Mouse (Mus musculus) thymus, adult 2 months (tissue): Measurements from ENCODE around the gene Rpl4. TPM values are rescaled to one million over a fixed set of nuclear protein-coding genes. Genes with fewer than 3 reads are reported as not detected.
"Not testable (repeated sequence)": the region's sequence is repeated elsewhere in the genome, so short reads cannot be mapped to it uniquely, and the experiment has no call there.

Experiments
- DNase-seq: peaks from one replicate; pipeline ENCODE4 v3.0.0; 2021
- H3K27ac ChIP-seq: fragments of 200-500 bp; 2 replicates; pipeline ENCODE4 v1.5.1; 2012; ENCODE audit warnings: low read length, control low read depth; ENCODE audit not compliant: control insufficient read depth, insufficient read depth
- H3K27me3 ChIP-seq: fragments of 200-500 bp; 2 replicates; pipeline ENCODE4 v1.6.1; 2012; ENCODE audit warnings: mild to moderate bottlenecking, low read length, moderate library complexity, mixed read lengths; ENCODE audit not compliant: control insufficient read depth, insufficient read depth
- H3K36me3 ChIP-seq: fragments of 200-500 bp; 2 replicates; pipeline ENCODE4 v1.6.1; 2012; ENCODE audit warnings: mild to moderate bottlenecking, low read length, moderate library complexity; ENCODE audit not compliant: control insufficient read depth, insufficient read depth
- H3K4me1 ChIP-seq: fragments of 200-500 bp; replicated peaks from 2 replicates; pipeline ENCODE4 v1.6.1; 2012; ENCODE audit warnings: low read length; ENCODE audit not compliant: control insufficient read depth, insufficient read depth
- H3K4me3 ChIP-seq: fragments of 200-500 bp; 2 replicates; pipeline ENCODE4 v1.5.1; 2012; ENCODE audit warnings: mild to moderate bottlenecking, low read length, control low read depth, moderate library complexity; ENCODE audit not compliant: control insufficient read depth, insufficient read depth
- CTCF ChIP-seq: fragments of 200-500 bp; IDR thresholded peaks from 2 replicates; pipeline ENCODE4 v1.5.1; 2012; ENCODE audit warnings: mild to moderate bottlenecking, control low read depth, low read length, moderate library complexity, borderline replicate concordance; ENCODE audit not compliant: control insufficient read depth, poor library complexity, insufficient read depth; ENCODE audit errors: extremely low read depth
- POLR2A ChIP-seq: fragments of 200-500 bp; IDR thresholded peaks from 2 replicates; pipeline ENCODE4 v1.6.1; 2012; ENCODE audit warnings: mild to moderate bottlenecking, low read length, control low read depth, moderate library complexity; ENCODE audit not compliant: control insufficient read depth, poor library complexity, insufficient read depth; ENCODE audit errors: extremely low read depth
- whole genome bisulfite sequencing: fragments of 180-500 bp; shearing (Covaris S2); methylation state at CpG from one replicate; pipeline ENCODE4 v1.1.7; 2018; 5-methylcytosine and 5-hydroxymethylcytosine counted together
- polyA plus RNA-seq: library from polyadenylated mRNA; depleted of rRNA; stranded (reverse); fragments of >200 nt; gene quantifications from 2 replicates; pipeline ENCODE4 v1.2.3, GENCODE M21; 2012

Rpl4 gene
- polyA plus RNA-seq, 1 experiment, result 518 TPM

- 97% methylated on average over 11 of the region's 11 CpGs for WGBS
- no peak overlapping the region for H3K4me3 ChIP-seq
- no peak overlapping the region for H3K27ac ChIP-seq
- no peak for DNase-seq
- H3K4me1 ChIP-seq, result peaks cover 7% of the 10 kb centered on the region
- TF ChIP-seq CTCF (no peak), POLR2A (no peak)
- H3K36me3 ChIP-seq, result peaks cover 35% of the 10 kb centered on the region
- no peaks in the 10 kb centered on the region for H3K27me3 ChIP-seq
Measured at GRCm38 (mm10) chr9:64175378-64175777, 2.2 kb downstream of the Rpl4 start.

- Histone ChIP-seq H3K36me3 (peaks cover 50% of the 10 kb centered on the region), H3K27ac (no peak overlapping the region), H3K4me3 (no peak overlapping the region), H3K27me3 (no peaks in the 10 kb centered on the region), H3K4me1 (peaks cover 3% of the 10 kb centered on the region)
- peak; percentile 8 for DNase-seq
- TF ChIP-seq POLR2A (no peak), CTCF (no peak)
- WGBS, result 73% methylated on average over 3 of the region's 3 CpGs
Measured at GRCm38 (mm10) chr9:64178610-64178973, 5.4 kb downstream of the Rpl4 start.

GRCm38 (mm10) chr9:64178974-64179646 is 5.9 kb downstream of the Rpl4 start, which contains the start of gene Snapc5:
Snapc5 (plus strand) TSS chr9:64179274.
- DNase-seq, result peak; percentile 88
- peak; percentile 72; the same call in 1 of the 2 replicates for TF ChIP-seq CTCF
- TF ChIP-seq POLR2A, result peak; percentile 78
- H3K36me3 ChIP-seq, result peaks cover 50% of the 10 kb centered on the region
- peak within 1 kb of the TSS; percentile 93 for H3K4me3 ChIP-seq
- H3K27me3 ChIP-seq, result no peaks in the 10 kb centered on the region
- under 1% methylated on average over 35 of the region's 35 CpGs for WGBS
- H3K27ac ChIP-seq, result peak within 1 kb of the TSS; percentile 72; the same call in 1 of the 2 replicates
- peaks cover 3% of the 10 kb centered on the region for H3K4me1 ChIP-seq

GRCm38 (mm10) chr9:64183295-64183694 is 10.1 kb downstream of the Rpl4 start:
- peaks cover 24% of the 10 kb centered on the region for H3K36me3 ChIP-seq
- H3K4me1 ChIP-seq, H3K27me3 ChIP-seq, H3K4me3 ChIP-seq, DNase-seq, H3K27ac ChIP-seq: not testable (repeated sequence)
- WGBS, result 95% methylated on average over 5 of the region's 5 CpGs

GRCm38 (mm10) chr9:64184166-64184840 is 11.1 kb downstream of the Rpl4 start:
- Histone ChIP-seq H3K27ac (no peak overlapping the region), H3K36me3 (peaks cover 22% of the 10 kb centered on the region), H3K4me3 (no peak overlapping the region), H3K27me3 (no peaks in the 10 kb centered on the region), H3K4me1 (peaks cover 3% of the 10 kb centered on the region)
- TF ChIP-seq CTCF, result no peak
- TF ChIP-seq POLR2A, result no peak
- WGBS, result 97% methylated on average over 5 of the region's 5 CpGs
- DNase-seq, result no peak

GRCm38 (mm10) chr9:64193879-64194278 is 20.7 kb downstream of the Rpl4 start:
- H3K36me3 ChIP-seq, result peaks cover 4% of the 10 kb centered on the region; the same call in 1 of the 2 replicates

GRCm38 (mm10) chr9:64195554-64195953 is 22.4 kb downstream of the Rpl4 start:
- H3K36me3 ChIP-seq, result peaks cover 4% of the 10 kb centered on the region; the same call in 1 of the 2 replicates
- H3K27me3 ChIP-seq, result no peaks in the 10 kb centered on the region
- H3K27ac ChIP-seq, result no peak overlapping the region
- TF ChIP-seq POLR2A, result no peak
- no peak for TF ChIP-seq CTCF
- H3K4me1 ChIP-seq, result no peaks in the 10 kb centered on the region
- H3K4me3 ChIP-seq, result no peak overlapping the region
- no peak for DNase-seq
- 91% methylated on average over 4 of the region's 4 CpGs for WGBS

More at GRCm38 (mm10) chr9:64193879-64194278, 20.7 kb downstream of the Rpl4 start:
- H3K27me3 ChIP-seq, result no peaks in the 10 kb centered on the region
- TF ChIP-seq POLR2A (no peak), CTCF (no peak)
- no peaks in the 10 kb centered on the region for H3K4me1 ChIP-seq
- no peak overlapping the region for H3K4me3 ChIP-seq
- WGBS, result 98% methylated on average over 1 of the region's 1 CpGs
- no peak overlapping the region for H3K27ac ChIP-seq
- no peak for DNase-seq
